Mouse (Mus musculus) heart, embryonic 12.5 days (tissue): ENCODE data around the gene Tmem140. TPM values are rescaled to one million over a fixed set of nuclear protein-coding genes. Genes with fewer than 3 reads are reported as not detected.

Source experiments
- ATAC-seq: fragments of 200-750 bp; cut with Nextera tagmentation; 2 replicates; pipeline ENCODE4 v1.8.0; 2017; ENCODE audit warnings: moderate TSS enrichment, moderate library complexity; ENCODE audit not compliant: insufficient number of reproducible peaks, low FRiP score
- H3K27ac ChIP-seq: fragments of 300-500 bp; sonication (generic); 2 replicates; pipeline ENCODE4 v1.5.1; 2016; ENCODE audit warnings: mild to moderate bottlenecking, moderate library complexity; ENCODE audit not compliant: poor library complexity, severe bottlenecking
- H3K27me3 ChIP-seq: fragments of 300-500 bp; sonication (generic); replicated peaks from 2 replicates; pipeline ENCODE4 v1.6.1; 2016; ENCODE audit warnings: mild to moderate bottlenecking, moderate library complexity
- H3K36me3 ChIP-seq: fragments of 300-500 bp; sonication (generic); 2 replicates; pipeline ENCODE4 v1.6.1; 2016; ENCODE audit warnings: mild to moderate bottlenecking, moderate library complexity
- H3K4me1 ChIP-seq: fragments of 300-500 bp; sonication (generic); replicated peaks from 2 replicates; pipeline ENCODE4 v1.6.1; 2016; ENCODE audit warnings: mild to moderate bottlenecking
- H3K4me2 ChIP-seq: fragments of 300-500 bp; sonication (generic); 2 replicates; pipeline ENCODE4 v1.6.1; 2016; ENCODE audit warnings: mild to moderate bottlenecking, moderate library complexity
- H3K4me3 ChIP-seq: fragments of 300-500 bp; sonication (generic); 2 replicates; pipeline ENCODE4 v1.5.1; 2016; ENCODE audit warnings: mild to moderate bottlenecking
- H3K9ac ChIP-seq: fragments of 300-500 bp; sonication (generic); 2 replicates; pipeline ENCODE4 v1.6.1; 2016; ENCODE audit warnings: mild to moderate bottlenecking, moderate library complexity
- H3K9me3 ChIP-seq: fragments of 300-500 bp; sonication (generic); replicated peaks from 2 replicates; pipeline ENCODE4 v1.6.1; 2016; ENCODE audit warnings: mild to moderate bottlenecking, moderate library complexity
- WGBS: fragments of 180-500 bp; shearing (Covaris S2); methylation state at CpG from one replicate; pipeline ENCODE4 v1.1.7; 2016; 5-methylcytosine and 5-hydroxymethylcytosine counted together
- polyA plus RNA-seq: library from polyadenylated mRNA; unstranded; fragments of >200 nt; fragmentation: Nextera tagmentation; extraction: Ambion mirVana; gene quantifications from 2 replicates; pipeline ENCODE4 v1.2.1, GENCODE M21; 2016

The Tmem140 gene
- polyA plus RNA-seq, 1 experiment from 2014 or later, result 1.1 TPM

DNA sequence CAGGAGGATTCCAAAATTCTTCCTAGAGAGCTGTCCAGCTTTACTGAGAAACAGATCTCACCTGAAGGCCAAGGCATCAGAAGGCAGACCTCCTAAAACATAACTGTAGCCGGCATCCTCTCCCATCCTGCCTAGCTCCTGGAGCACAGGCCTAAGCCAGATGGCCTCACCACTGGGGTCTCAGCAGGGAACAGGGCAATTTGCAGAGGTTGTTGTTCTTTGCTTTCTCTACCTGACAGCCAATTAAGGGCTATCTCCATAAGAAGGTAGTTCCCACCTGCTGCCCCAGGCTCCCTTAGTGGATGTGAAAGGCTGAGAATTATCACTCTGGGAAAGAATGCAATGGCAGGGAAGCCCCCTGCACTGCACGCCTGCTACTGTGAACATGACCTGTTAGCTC, 38.0 kb downstream of the Tmem140 start:
- no peaks in the 10 kb centered on the region for H3K9me3 ChIP-seq
- H3K9ac ChIP-seq, result no peak overlapping the region
- H3K36me3 ChIP-seq, result peaks cover 43% of the 10 kb centered on the region
- H3K27me3 ChIP-seq, result no peaks in the 10 kb centered on the region
- ATAC-seq, result no peak
- no peak overlapping the region for H3K4me2 ChIP-seq
- WGBS, result 70% methylated on average over 2 of the region's 2 CpGs
- peaks cover 59% of the 10 kb centered on the region for H3K4me1 ChIP-seq
- no peak overlapping the region for H3K4me3 ChIP-seq
- H3K27ac ChIP-seq, result no peak overlapping the region

DNA sequence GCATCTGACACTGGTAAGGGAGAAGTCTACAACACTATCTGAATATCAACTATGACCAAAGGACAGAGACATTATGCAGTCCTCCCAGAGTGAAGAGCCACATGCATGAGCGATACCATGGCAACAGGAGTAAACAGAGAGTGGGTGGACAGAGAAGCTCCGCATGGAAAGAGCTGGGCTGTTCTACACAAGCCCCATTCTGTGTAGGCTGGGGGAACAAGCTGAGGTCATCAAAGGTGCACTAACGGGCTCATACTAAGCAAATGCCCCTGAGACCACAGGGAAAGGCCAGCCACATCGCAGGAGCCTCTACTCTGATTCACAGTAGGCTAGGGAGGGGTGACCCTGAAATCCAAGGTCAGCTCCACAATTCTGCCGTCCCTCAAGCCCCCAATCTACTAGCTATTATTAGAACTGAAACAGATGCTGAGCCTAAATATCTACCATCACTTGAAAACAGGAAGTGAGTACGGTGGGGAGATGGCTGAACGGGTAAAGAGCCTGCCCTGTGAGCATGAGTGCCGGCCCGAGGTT, 39.0 kb downstream of the Tmem140 start:
- H3K9ac ChIP-seq, result 0 out of 2 replicates have a peak overlapping the region, but pooled peaks have one; percentile 34
- H3K36me3 ChIP-seq, result peaks cover 46% of the 10 kb centered on the region
- peak overlapping the region; percentile 36 for H3K4me2 ChIP-seq
- H3K9me3 ChIP-seq, result no peaks in the 10 kb centered on the region
- 26% methylated on average over 9 of the region's 9 CpGs for WGBS
- ATAC-seq, result no peak
- H3K4me3 ChIP-seq, result no peak overlapping the region
- H3K27me3 ChIP-seq, result no peaks in the 10 kb centered on the region
- H3K27ac ChIP-seq, result peak overlapping the region; percentile 57
- peaks cover 62% of the 10 kb centered on the region for H3K4me1 ChIP-seq

DNA sequence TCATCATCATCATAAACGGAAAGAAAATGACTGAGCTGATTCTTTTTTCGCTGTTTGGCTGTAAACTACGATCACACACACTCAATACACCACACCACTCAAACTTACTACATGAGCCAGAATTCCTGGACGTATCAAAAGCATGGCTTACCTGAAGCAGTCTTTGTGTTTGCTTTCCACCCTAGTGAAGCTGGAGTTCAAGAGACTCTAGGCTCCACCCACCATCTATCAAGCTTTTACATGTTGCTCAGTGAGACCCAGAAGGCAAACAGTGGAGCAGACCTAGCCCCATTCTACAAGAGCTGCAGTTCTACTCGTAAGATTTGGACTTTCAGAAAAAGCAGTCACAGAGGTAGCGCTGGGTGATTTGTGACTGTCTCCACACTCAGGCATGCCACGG, 39.6 kb downstream of the Tmem140 start:
- Histone ChIP-seq H3K4me2 (peak overlapping the region; percentile 36), H3K9ac (no peak overlapping the region), H3K4me3 (no peak overlapping the region), H3K4me1 (peaks cover 68% of the 10 kb centered on the region), H3K27me3 (no peaks in the 10 kb centered on the region), H3K9me3 (no peaks in the 10 kb centered on the region), H3K36me3 (peaks cover 49% of the 10 kb centered on the region), H3K27ac (peak overlapping the region; percentile 57)
- ATAC-seq, result no peak
- WGBS, result 74% methylated on average over 7 of the region's 7 CpGs

DNA sequence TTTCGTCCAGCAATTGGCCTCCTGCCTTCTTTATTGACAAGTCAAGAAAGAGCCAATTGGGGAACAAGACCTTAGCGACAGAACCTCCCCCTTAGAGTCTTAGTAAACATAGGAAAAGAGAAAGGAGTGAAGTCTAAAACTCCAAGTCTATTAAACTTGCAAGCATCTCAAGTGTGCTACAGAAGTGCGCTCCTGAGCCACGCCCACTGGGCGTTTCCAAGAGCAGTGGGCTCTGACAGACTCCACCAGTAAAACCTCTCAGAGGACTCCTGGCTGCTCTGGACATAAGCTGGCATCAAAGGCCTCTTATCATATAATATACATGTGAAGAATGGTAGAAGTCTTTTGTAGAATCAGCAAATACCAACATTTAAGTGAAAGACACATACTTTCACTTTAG, 40.5 kb downstream of the Tmem140 start:
- Histone ChIP-seq H3K4me2 (no peak overlapping the region), H3K27ac (peak overlapping the region; percentile 57), H3K27me3 (no peaks in the 10 kb centered on the region), H3K4me3 (no peak overlapping the region), H3K9me3 (no peaks in the 10 kb centered on the region), H3K36me3 (peaks cover 49% of the 10 kb centered on the region), H3K4me1 (peaks cover 73% of the 10 kb centered on the region), H3K9ac (no peak overlapping the region)
- 79% methylated on average over 5 of the region's 5 CpGs for WGBS
- no peak for ATAC-seq

DNA sequence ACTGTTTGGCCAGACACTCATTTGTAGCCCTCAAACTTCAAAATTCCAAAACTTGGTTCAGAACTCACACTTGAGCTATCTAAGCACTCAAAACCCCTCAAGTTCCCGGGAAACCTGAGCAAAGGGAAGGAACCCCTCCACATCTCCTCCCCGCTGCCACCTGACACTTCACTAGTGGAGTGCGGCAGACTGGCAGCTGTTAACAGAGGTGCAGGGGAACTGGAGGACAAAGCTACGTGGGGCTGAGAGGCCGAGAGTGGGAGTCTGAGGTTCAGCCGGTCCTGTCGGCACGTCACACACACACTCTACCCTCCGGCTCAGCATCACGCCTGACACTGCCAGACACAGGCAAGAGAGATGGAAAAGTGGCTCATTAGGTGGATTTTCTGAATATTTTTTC, 40.9 kb downstream of the Tmem140 start:
- H3K4me3 ChIP-seq, result no peak overlapping the region
- no peaks in the 10 kb centered on the region for H3K9me3 ChIP-seq
- ATAC-seq, result no peak
- H3K4me2 ChIP-seq, result peak overlapping the region; percentile 35
- H3K4me1 ChIP-seq, result peaks cover 73% of the 10 kb centered on the region
- peak overlapping the region; percentile 57 for H3K27ac ChIP-seq
- peak overlapping the region; percentile 48; the same call in 1 of the 2 replicates for H3K9ac ChIP-seq
- H3K27me3 ChIP-seq, result no peaks in the 10 kb centered on the region
- 45% methylated on average over 10 of the region's 10 CpGs for WGBS
- H3K36me3 ChIP-seq, result peaks cover 48% of the 10 kb centered on the region

DNA sequence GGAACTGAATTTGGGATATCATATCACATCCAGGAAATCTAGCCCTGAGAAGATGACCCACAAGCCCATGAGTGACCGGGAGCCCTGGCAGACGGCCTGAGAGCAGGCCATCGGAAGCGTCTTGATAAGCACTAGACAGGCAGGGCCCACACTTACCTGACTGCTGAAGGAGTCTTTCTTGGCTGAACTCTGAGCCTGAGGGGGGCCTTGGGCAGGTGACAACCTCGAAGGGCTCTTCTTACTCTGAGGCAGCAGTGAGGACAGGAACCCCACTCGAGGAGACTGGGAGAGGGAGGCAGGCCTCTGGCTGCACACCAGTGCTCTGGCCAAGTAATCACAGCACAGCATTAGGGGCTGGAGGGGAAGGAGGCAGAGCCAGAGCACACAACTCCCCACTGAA, 41.4 kb downstream of the Tmem140 start:
- H3K4me2 ChIP-seq, result peak overlapping the region; percentile 35
- H3K27ac ChIP-seq, result peak overlapping the region; percentile 57
- no peaks in the 10 kb centered on the region for H3K27me3 ChIP-seq
- H3K9ac ChIP-seq, result peak overlapping the region; percentile 48
- peaks cover 48% of the 10 kb centered on the region for H3K36me3 ChIP-seq
- 37% methylated on average over 6 of the region's 6 CpGs for WGBS
- H3K4me3 ChIP-seq, result no peak overlapping the region
- H3K4me1 ChIP-seq, result peaks cover 70% of the 10 kb centered on the region
- no peaks in the 10 kb centered on the region for H3K9me3 ChIP-seq
- ATAC-seq, result no peak

DNA sequence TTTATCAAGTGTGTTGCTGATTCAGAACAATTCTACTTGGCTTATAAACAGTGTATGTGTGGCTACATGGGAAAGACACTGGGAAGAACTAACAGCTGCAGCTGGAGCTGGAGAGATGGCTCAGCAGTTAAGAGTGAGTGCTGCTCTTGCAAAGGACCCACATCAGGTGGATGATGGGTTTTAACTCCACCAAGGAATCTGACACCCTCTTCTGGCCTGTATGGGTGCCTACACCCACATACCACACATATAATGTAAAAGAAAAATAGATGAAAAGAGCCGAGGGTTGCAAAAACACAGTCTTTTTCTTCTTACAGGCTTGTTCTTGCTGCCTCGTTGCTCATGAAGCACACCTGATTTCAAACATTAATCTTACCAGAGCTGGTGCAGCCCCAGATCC, 43.2 kb downstream of the Tmem140 start:
- H3K4me1 ChIP-seq, result peaks cover 62% of the 10 kb centered on the region
- no peaks in the 10 kb centered on the region for H3K27me3 ChIP-seq
- 76% methylated on average over 2 of the region's 2 CpGs for WGBS
- no peaks in the 10 kb centered on the region for H3K9me3 ChIP-seq
- H3K9ac ChIP-seq, result no peak overlapping the region
- H3K36me3 ChIP-seq, result peaks cover 40% of the 10 kb centered on the region
- no peak overlapping the region for H3K4me2 ChIP-seq
- no peak overlapping the region for H3K27ac ChIP-seq
- no peak for ATAC-seq
- H3K4me3 ChIP-seq, result no peak overlapping the region

DNA sequence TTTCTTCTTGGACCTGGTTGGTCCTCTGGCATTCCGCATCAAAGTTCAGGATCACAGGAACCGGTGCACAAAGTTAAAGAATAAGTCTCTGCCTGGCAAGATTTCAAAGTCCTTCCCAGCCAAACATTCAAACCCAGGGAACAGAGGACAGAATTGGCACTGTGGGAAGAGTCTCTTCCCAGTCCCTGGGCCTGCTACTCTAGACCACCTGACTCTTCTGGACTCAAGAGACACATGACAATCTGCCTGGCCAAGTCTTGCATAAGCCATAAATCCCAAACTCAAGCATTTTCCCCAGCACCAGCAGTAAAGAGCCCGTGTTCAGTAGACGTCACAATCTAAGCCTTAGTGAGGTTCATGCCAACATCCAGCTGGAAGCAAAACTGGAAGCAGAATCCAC, 43.7 kb downstream of the Tmem140 start:
- 94% methylated on average over 4 of the region's 4 CpGs for WGBS
- peaks cover 57% of the 10 kb centered on the region for H3K4me1 ChIP-seq
- H3K4me3 ChIP-seq, result no peak overlapping the region
- no peak overlapping the region for H3K9ac ChIP-seq
- no peaks in the 10 kb centered on the region for H3K9me3 ChIP-seq
- H3K27ac ChIP-seq, result 0 out of 2 replicates have a peak overlapping the region, but pooled peaks have one; percentile 12
- no peak overlapping the region for H3K4me2 ChIP-seq
- ATAC-seq, result no peak
- H3K36me3 ChIP-seq, result peaks cover 36% of the 10 kb centered on the region
- H3K27me3 ChIP-seq, result no peaks in the 10 kb centered on the region

DNA sequence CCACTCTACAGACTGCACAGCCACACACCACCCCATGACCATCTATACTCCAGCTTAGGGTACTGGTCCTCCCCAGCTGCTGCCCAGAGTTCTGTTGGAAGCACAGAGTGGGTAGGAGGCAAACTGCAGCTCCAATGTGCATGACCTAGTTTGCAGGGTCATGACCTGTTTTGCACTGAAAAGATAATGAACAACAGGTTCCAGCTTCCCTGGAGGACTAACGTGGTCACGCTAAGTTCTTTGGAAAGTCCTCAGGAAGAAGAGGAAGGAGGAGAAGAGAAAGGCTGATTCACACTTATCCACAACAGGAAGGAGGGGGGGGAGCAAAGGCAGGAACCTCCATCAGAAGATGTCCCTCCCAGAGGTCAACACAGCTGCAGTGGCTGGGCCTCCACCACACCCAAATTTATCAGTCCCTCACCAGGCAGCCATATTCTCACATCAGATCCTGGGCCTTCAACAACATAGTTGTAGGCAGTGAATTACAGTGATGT, 44.2 kb downstream of the Tmem140 start:
- 62% methylated on average over 2 of the region's 2 CpGs for WGBS
- H3K9me3 ChIP-seq, result no peaks in the 10 kb centered on the region
- H3K4me1 ChIP-seq, result peaks cover 52% of the 10 kb centered on the region
- H3K27ac ChIP-seq, result 0 out of 2 replicates have a peak overlapping the region, but pooled peaks have one; percentile 12
- ATAC-seq, result peak; percentile 54
- no peak overlapping the region for H3K4me2 ChIP-seq
- H3K4me3 ChIP-seq, result no peak overlapping the region
- peaks cover 36% of the 10 kb centered on the region for H3K36me3 ChIP-seq
- H3K9ac ChIP-seq, result 0 out of 2 replicates have a peak overlapping the region, but pooled peaks have one; percentile 23
- no peaks in the 10 kb centered on the region for H3K27me3 ChIP-seq

DNA sequence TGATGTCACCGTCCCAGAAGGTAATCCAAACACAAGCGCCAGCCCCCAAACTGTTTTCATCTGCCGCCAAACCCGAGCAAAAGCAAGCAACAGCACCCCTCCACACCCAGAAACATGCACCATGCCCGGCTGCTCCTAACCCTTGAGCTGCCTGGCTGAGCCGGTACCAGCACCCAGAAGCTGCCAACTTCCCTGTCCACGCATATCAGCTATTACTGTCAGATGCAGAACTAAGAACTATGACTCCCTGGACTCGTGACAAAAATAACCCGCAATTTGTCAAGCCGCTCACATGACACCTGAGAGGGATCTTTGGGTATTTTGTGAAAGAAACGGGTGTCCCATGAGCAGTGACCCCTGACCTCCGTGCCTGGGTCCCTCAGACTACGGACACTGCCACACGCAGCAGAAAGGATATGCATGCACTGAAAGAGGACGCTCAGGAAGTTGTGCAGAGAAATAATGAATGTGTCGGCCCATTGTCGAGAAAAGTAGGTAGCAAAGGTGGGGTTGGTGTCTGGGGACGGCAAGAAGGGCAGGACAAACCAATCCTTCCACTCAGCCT, 44.8 kb downstream of the Tmem140 start:
- H3K9me3 ChIP-seq, result no peaks in the 10 kb centered on the region
- peak overlapping the region; percentile 7; the same call in 1 of the 2 replicates for H3K27ac ChIP-seq
- H3K4me2 ChIP-seq, result 0 out of 2 replicates have a peak overlapping the region, but pooled peaks have one; percentile 4
- peaks cover 46% of the 10 kb centered on the region for H3K4me1 ChIP-seq
- no peaks in the 10 kb centered on the region for H3K27me3 ChIP-seq
- 0 out of 2 replicates have a peak overlapping the region, but pooled peaks have one; percentile 5 for H3K9ac ChIP-seq
- no peak overlapping the region for H3K4me3 ChIP-seq
- 78% methylated on average over 18 of the region's 18 CpGs for WGBS
- no peak for ATAC-seq
- peaks cover 36% of the 10 kb centered on the region for H3K36me3 ChIP-seq

DNA sequence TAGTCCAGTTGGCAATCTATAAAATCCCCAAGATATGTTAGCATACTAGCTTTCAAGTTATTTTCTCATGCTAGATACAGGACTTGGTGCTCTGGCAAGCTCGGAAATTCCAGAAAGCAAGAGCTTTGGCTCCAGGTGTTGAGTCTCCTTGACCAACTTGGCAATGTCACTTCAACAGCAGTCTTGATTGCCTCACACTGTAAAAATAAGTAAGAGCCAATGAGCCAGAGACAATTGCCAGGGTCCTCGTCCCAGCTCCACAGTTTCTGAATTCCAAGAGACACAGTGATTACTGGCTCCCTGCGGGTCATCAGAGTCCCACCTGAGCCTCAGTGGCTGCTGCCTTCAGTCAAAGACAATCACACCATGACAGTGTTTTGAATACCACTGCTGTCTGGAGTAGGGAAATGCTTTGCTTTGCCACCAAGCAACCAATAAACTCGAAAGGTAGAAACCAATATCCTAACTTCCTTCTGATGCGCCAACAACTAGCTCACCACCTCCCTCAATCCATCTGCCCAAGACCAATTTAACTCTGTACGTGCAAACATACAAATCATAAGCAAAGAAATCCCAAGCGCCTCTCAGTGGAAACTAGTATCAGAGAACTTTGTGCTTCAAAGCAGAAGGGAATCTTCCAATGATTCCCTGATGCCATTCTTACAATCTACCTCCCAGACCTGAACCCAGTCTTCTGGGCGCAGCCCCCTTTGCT, 46.8 kb downstream of the Tmem140 start:
- H3K27me3 ChIP-seq, result no peaks in the 10 kb centered on the region
- peak overlapping the region; percentile 86 for H3K4me3 ChIP-seq
- no peaks in the 10 kb centered on the region for H3K9me3 ChIP-seq
- WGBS, result 43% methylated on average over 8 of the region's 8 CpGs
- peak overlapping the region; percentile 85 for H3K27ac ChIP-seq
- peak overlapping the region; percentile 88 for H3K4me2 ChIP-seq
- ATAC-seq, result no peak
- peaks cover 26% of the 10 kb centered on the region for H3K4me1 ChIP-seq
- peak overlapping the region; percentile 83 for H3K9ac ChIP-seq
- peaks cover 33% of the 10 kb centered on the region for H3K36me3 ChIP-seq
